Mouse (Mus musculus): ENCODE results near the gene Mymx.
"Not testable (repeated sequence)": the region's sequence is repeated elsewhere in the genome, so short reads cannot be mapped to it uniquely, and the experiment has no call there.

Mymx gene

GRCm38 (mm10) chr17:45601877-45602304, at the start of gene Mymx:
Gene Mymx, minus strand, starts transcription at chr17:45602102.
- DNase-seq (ENCODE audit: low read depth, low spot score): peak; percentile 99

- peak; percentile 60 for DNase-seq (ENCODE audit: low read depth, low spot score)
Observed at GRCm38 (mm10) chr17:45644185-45644584, 42.3 kb upstream of the Mymx start.

GRCm38 (mm10) chr17:45642701-45643100, 40.8 kb upstream of the Mymx start:
- peak; percentile 86 for DNase-seq (ENCODE audit: low read depth, low spot score)

- no peak for DNase-seq (ENCODE audit: low read depth, low spot score)
Observed at GRCm38 (mm10) chr17:45641981-45642380, 40.1 kb upstream of the Mymx start.

GRCm38 (mm10) chr17:45638596-45639295, 36.8 kb upstream of the Mymx start:
- DNase-seq (ENCODE audit: low read depth, low spot score): no peak

- no peak for DNase-seq (ENCODE audit: low read depth, low spot score)
Observed at GRCm38 (mm10) chr17:45634033-45634432, 32.1 kb upstream of the Mymx start.

- DNase-seq (ENCODE audit: low read depth, low spot score): no peak
Observed at GRCm38 (mm10) chr17:45631940-45632339, 30.0 kb upstream of the Mymx start.

- DNase-seq (ENCODE audit: low read depth, low spot score): no peak
Observed at GRCm38 (mm10) chr17:45630992-45631391, 29.1 kb upstream of the Mymx start.

GRCm38 (mm10) chr17:45629861-45630694, 28.2 kb upstream of the Mymx start:
- DNase-seq (ENCODE audit: low read depth, low spot score): peak; percentile 91

GRCm38 (mm10) chr17:45628885-45629855, 27.3 kb upstream of the Mymx start:
- DNase-seq (ENCODE audit: low read depth, low spot score): no peak

- no peak for DNase-seq (ENCODE audit: low read depth, low spot score)
Observed at GRCm38 (mm10) chr17:45628160-45628559, 26.3 kb upstream of the Mymx start.

GRCm38 (mm10) chr17:45626577-45627134, 24.8 kb upstream of the Mymx start:
- peak; percentile 95 for DNase-seq (ENCODE audit: low read depth, low spot score)

GRCm38 (mm10) chr17:45623425-45623824, 21.5 kb upstream of the Mymx start:
- not testable (repeated sequence) for DNase-seq (ENCODE audit: low read depth, low spot score)

- DNase-seq (ENCODE audit: low read depth, low spot score): peak; percentile 91
Observed at GRCm38 (mm10) chr17:45619386-45620256, 17.7 kb upstream of the Mymx start.

- DNase-seq (ENCODE audit: low read depth, low spot score): peak; percentile 97
Observed at GRCm38 (mm10) chr17:45618941-45619385, 17.1 kb upstream of the Mymx start.

GRCm38 (mm10) chr17:45617655-45618054, 15.8 kb upstream of the Mymx start:
- peak; percentile 90 for DNase-seq (ENCODE audit: low read depth, low spot score)

GRCm38 (mm10) chr17:45616679-45617078, 14.8 kb upstream of the Mymx start:
- DNase-seq (ENCODE audit: low read depth, low spot score): peak; percentile 66

GRCm38 (mm10) chr17:45616046-45616650, 14.2 kb upstream of the Mymx start:
- DNase-seq (ENCODE audit: low read depth, low spot score): no peak

- DNase-seq (ENCODE audit: low read depth, low spot score): peak; percentile 90
Observed at GRCm38 (mm10) chr17:45612921-45613320, 11.0 kb upstream of the Mymx start.

- peak; percentile 65 for DNase-seq (ENCODE audit: low read depth, low spot score)
Observed at GRCm38 (mm10) chr17:45612008-45612407, 10.1 kb upstream of the Mymx start.
